Mouse (Mus musculus) liver, embryonic 14.5 days (tissue): ENCODE measurements around the gene Tas2r113.

Experiments used
- CTCF ChIP-seq: IDR thresholded peaks from 2 replicates; pipeline ENCODE4 v1.5.1; 2016; ENCODE audit warnings: antibody characterized with exemption, low read depth, control low read depth
- EP300 ChIP-seq: IDR thresholded peaks from 2 replicates; pipeline ENCODE4 v1.6.1; 2016; ENCODE audit warnings: antibody characterized with exemption, low read depth

- TF ChIP-seq CTCF = no peak
- no peak for TF ChIP-seq EP300
Observed at GRCm38 (mm10) chr6:132867708-132868107, 25.1 kb upstream of the Tas2r113 start, which contains the start of gene Tas2r110.
